Mouse (Mus musculus) heart, adult 9 months (tissue): ENCODE data around the gene Hfm1.

Experiments
- DNase-seq, 2 experiments: peaks; one replicate each; pipeline ENCODE4 v3.0.0; 2022; ENCODE audit warnings: low spot score in 2 of 2

Gene Hfm1

DNA sequence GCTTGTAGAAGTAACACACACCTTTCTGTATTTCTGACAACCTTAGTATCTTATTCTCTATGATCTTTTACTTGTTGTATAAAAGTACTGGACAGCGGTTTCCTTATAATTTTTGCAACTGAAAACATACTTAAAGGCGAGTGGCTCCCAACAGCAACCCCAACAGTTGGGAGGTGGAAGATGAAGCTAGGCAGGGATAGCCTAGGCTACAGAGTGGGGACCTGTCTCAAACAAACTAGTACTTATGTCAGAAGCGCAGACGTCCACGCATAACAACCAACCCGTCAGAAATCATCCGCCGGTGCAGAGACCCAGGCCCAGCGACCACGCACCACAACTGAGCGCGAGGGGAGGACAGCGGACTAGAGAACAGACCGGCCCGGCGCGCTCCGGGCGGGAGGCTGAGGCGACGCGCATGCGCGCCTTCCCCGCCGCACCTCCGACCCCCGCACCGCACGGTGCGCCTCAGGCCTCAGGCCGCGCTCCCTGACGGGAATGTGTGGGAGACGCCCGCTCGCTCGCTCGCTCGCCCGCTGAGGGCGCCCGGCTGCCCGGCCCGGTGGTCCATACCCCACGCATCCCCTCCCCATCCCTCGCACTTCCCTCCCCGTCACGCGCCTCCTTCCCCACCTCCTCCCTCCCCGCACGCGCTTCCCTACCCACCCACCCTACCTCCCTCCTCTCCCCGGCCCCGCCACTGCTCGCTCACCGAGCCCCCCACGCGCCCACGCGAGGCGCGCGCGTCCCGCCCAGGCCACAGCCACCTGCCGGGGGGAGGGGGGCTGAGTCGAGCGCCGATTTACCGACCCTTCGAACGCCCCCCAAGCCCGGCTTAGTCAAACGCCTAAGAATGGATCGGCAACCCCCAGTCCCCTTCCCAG is at the start of gene Hfm1:
TSS of gene Hfm1 (minus strand) at position 834 of the 881 bp plus-strand sequence.
- DNase-seq, result peak in 1 of 2 experiments; percentile 6

DNA sequence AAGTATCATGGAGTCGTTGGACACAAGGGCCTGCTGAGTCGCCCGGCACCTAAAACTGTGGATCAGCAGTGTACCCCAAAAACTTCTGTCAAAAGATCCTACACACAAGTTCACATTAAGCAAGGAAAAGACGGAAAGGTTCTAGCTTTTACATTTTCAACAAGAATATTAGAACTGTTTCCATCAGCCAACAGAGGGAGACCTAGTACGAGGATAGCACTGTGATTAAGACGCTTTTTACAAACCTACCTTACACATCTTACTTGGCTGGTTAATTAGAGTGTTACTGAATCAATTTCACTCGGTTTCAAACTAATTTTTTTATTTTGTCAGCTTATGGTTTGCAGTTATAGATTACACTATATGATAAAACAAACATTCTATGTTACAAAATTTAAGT is 47.8 kb upstream of the Hfm1 start:
- DNase-seq, result no peak

DNA sequence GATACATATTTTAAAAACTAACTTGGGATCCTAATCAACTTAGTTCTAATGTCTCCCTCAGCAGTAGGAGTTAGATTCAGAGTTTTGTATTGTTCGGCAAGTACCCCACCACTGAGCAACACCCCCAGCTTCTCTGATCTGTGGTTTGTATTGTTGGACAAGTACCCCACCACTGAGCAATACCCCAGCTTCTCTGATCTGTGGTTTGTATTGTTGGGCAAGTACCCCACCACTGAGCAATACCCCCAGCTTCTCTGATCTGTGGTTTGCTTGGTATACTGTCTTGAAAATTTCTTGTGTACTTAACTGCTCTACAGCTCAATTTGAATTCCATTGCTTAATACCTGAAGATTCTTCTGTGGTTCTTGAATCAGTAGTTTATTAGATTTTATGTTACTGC is 41.5 kb upstream of the Hfm1 start:
- no peak for DNase-seq

DNA sequence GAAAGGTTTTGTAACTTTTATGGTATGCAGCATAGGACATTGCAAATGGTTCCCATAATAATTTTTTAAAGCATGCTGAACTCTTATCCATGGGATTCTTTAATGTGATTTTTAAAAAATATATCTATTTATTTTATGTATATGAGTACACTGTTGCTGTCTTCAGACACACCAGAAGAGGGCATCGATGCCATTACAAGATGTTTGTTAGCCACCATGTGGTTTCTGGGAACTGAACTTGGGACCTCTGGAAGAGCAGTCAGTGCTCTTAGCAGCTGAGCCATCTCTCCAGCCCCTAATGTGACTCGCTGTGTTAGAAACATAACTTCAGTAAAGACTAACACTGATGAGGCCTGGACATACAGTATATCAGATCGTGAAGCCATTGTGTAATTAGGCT is 40.3 kb upstream of the Hfm1 start:
- no peak for DNase-seq

DNA sequence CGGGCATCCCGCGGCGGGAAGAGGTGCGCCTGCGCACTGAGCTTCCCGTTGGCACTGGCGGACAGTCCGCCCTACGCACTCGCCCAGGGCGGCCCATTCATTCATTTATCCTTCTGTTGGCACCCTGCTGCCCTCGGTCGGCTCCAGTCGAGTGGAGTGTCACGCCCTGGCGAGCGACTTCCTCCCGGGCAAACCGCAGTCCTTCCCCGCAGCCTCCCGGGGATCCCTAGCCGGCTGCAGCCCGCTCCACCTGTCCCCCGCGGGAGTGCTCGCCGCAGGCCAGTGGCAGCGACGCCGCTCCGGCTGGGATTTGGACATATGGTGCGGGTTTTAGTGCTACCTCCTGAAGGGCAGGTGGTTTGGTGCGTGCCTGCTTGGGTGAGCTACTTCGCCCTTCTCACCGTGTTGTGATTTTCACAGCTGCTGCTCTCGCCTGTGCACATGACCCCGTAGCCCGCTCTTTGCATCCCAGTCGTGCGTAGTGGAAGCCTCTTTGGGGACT is 38.4 kb upstream of the Hfm1 start:
- DNase-seq, result no peak

DNA sequence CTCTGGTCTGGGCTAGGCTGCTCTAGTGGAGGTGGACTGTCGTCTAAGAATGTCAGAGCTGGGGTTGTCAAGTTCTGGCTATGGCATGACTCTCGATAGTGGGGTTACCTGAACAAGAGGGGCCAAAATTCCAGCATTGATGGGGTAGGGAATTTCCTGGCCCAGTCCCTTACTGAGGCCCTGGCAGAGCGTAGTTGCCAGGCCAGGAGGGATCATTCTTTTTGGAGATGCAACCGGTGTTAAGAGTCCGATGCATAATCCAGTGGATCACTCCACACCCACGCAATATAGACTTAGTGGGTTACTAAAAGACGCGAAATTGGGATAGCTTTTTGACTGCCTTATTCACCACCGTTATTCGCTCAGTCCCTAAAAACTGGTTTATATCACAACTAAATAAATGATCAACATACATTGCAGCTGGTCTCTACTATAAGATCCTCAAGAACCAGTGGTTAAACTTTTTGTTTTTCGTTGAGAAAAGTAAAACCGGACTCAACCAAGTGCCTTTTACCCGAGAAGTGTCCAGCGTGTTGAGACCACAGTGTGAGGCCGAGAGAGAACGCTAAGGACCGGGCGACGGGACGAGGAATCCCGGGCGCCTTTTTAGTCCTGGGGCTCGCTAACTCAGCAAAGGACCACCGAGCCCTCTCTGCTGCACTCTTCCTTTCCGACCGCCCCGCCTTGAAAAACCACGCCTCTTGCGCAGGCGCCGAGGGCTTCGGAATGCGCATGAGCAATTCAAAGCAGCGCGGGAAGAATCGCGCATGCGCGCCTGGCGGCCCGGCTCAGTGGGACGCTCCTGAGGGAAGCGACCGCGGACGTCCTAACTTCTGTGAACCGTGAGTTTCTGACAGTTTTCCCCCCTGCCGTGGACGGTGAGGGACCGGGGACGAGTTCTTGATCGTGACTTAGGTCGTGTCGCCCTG is 37.7 kb upstream of the Hfm1 start, which contains the start of gene Cdc7:
TSS of gene Cdc7 (plus strand) at position 739 of the 929 bp plus-strand sequence.
- DNase-seq, result peak; percentile 92 to 94

DNA sequence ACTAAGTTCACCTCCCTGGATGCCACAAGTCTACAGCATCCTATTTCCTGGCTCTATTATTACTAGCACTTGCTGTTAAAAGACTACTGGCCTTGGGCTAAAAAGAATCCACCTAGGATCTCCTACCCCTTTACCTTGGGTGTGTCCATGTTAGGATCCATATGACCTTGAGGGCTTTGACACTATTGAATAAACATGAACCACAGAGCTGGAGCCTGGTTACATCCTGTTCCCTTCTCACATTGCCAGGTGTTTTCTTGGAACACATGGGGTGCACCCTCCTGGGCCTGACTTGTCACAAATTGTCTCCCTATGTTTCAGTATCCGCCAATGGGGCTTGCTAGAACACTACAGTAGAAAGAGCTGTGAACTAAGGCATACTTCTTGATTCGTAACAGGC is 34.3 kb upstream of the Hfm1 start:
- DNase-seq, result no peak

DNA sequence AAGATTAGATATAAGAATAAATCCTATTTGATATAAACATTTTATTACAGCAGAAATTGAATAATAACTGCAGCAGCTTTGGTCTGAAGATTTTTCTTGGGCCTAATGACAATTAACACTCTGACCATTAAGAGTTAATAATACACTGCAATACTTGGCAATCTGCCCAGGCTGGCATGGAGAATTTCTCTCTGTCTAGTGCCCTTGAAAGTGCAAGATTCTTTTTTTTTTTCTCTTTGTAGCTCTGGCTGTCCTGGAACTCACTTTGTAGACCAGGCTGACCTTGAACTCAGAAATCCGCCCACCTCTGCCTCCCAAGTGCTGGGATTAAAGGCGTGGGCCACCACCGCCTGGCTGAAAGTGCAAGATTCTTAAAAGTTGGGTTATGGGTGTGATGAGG is 32.9 kb upstream of the Hfm1 start:
- no peak for DNase-seq

DNA sequence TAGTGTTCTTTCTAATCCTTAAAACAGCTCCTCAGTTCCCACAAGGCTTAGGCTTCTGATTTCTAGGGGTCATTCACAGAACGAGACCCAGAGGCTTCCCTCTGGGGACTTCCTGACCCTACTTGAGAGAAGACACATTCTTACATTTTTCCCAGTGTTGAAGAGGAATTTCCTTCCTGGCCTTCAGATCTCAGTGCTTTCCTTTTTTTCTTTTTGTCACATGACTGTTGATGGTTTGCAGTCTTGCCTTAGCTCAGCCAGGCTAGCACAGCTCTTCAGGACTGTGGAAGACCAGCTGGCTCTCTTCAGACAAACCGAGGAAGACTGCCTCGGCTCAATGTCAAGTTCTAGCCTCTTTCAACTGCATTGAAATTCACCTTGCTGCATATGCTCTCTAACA is 30.3 kb upstream of the Hfm1 start:
- DNase-seq, result peak; percentile 52 to 74

DNA sequence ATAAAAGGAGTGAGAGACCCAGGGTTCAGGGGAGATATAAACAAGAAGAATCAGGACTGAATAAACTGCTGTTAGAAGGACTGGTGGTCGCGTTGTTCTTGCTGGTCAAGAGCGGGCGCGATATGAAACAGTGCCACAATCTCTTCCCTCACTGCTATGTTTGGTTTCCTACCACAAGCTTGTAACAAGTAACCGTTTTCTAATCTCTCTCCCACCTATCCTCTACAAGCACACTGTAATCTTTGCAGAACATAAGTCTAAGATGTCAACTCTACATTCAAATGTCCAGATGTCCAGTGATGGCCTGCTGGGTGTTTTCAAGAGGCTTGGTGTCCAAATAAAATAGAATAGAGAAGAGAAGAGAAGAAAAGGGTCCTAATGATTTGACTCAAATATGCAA is 22.6 kb upstream of the Hfm1 start:
- DNase-seq, result no peak

DNA sequence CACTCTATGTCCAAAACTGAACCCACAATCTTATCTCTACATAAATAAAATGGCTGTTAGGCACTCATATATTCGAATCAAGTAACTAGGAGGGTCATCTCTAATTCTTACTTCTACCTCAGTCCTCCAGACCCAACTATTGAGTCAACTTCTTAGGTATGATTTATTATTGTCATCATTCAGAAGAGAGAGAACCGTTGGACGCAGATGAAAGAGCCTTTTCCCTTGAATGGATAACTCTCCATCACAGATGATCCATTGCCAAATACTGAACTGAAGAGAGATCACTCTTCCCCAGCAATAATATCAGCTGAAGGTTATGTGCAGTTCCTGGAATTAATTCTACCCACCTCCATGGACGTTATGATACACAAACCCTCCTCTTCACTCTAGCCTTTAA is 20.2 kb upstream of the Hfm1 start:
- no peak for DNase-seq

DNA sequence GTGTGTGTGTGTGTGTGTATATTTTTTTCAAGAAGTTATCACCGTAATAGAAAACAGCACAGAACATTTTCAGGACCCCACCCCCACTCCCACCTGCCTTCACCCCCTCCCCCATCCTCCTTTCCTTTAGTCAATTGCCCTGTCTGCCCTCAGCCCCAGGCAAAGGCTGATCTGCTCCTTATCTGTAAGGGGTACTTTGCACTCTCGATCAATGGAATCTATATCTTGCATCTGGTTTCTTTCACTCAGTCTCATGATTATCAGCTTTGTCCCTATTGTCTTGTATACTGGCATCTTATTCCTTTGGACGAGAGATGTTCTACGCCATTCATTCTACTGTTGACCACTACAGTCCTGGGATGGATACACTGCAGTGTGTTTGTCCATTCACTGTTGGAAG is 1.9 kb upstream of the Hfm1 start:
- DNase-seq, result no peak

DNA sequence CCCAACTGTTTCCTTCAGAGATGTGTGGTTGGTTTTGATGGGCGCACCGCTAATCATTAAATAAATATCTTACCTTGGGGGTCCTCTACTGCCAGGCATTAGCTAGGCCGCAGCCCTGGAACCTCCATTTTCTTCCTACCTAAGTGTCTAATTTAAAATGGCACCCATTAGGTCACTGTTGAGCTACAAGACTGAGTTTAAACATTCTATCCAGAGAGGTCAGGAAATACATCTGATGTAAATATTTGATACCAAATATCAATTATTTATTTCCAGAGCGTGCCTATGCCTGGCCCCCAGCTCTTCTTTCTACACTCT is 207 bp upstream of the Hfm1 start:
- no peak for DNase-seq

DNA sequence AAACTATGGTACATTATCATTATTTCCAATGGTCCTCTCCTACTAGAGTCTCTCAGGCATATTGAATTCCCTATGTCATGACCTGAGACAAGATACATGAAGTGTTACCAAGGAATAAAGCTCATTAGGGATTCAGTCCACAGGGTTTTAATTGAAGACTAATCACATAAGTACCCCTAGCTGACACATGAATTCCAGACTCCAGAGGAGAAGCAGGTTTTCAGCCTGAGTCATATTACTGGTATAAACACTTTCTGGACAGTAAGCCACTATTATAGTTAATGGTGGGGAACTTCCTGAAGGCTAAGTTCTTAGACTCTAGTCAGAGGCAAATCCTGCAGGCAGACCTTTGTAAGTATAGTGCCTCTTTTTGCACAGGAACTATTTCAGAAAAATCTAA is 6.8 kb downstream of the Hfm1 start:
- no peak for DNase-seq

DNA sequence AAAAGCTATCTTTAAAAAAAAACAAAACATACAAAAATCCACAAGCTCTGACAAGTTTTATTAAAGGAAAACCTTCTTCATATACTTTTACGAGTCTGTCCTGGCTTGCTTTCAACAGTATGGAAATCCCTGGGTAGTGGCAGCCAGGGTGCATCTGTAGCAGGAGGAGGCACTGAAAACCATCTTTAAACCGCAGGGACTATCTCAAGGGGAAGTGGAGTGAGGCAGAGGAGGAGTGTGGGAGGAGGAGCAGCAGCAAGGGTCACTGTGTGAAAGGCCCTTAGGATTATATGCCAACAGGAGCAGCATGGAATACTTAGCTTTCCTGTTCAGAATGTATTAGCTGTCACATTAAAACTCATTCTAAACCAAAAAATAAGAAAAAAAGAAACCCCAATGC is 29.2 kb downstream of the Hfm1 start:
- DNase-seq, result no peak

DNA sequence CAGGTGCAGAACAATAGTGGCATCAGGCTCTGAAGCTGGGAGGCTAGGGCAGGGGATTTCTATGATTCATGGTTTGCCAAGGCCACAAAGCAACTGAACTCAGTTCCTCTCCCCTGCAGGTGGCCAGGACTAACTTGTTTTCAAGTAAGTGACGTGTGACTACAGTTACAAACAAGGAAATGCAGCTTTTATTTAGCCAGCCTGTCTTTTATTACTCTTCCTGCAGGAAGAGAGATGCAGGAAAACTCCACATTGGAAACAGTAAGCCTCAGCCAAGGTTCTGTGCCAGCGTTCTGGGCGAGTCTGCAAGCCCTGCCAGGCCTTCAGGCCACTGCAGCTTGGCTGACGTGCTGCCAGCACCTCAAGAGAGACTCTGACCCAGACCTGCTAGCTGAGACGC is 34.3 kb downstream of the Hfm1 start:
- peak; percentile 20 to 26 for DNase-seq

DNA sequence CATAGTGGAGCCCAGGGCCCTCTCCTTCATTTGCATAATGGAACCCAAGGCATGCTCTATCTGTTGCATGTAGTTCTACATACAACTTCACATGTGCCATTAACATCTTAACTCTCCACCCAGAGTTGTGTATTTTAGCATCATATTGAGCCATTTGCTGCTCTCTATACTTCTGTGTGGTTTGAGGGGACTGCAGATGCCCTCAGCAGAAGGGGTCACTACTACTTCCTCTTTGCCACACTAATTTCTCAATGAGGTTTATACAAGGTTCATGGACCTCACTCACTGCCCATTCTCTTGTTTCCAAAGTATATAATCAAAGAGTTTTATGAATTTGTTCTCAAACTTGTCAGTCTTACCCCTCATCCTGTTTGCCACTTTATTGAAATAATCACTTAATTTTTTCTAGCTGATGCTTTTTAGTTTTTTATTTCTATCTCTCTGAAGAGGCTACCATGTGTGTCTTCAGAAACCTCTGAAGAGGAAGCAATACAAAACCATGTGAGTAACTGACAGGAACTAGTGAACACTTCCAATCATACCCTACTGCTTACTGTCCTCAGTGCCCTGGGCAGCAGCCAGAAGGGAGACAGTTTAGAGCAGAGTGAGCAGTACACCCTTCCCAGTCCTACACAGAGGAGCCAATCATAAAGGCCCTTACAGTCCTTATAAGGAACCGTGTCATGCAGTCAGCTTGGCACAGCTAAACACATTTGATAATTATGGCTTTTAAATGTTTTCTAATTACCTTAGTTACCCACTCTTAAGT is 38.6 kb downstream of the Hfm1 start:
- no peak for DNase-seq

DNA sequence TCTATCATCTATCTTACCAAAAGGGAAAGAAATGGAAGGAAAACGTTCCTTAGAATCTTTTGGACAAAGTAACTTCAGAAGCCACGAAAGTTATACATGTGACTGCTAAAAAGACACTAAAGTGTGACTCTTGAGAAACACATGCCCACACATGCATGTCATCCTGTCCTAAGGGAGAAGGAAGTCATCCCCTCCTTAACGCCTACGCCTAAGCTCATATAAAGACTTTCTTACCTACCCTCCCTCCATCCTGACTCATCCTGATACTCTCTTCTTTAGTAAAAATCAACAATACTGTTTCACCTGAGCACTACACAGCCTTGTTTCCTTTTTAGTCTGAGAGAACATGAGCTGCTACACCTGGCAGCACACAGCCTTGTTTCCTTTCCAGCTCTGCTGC is 40.6 kb downstream of the Hfm1 start:
- no peak for DNase-seq

DNA sequence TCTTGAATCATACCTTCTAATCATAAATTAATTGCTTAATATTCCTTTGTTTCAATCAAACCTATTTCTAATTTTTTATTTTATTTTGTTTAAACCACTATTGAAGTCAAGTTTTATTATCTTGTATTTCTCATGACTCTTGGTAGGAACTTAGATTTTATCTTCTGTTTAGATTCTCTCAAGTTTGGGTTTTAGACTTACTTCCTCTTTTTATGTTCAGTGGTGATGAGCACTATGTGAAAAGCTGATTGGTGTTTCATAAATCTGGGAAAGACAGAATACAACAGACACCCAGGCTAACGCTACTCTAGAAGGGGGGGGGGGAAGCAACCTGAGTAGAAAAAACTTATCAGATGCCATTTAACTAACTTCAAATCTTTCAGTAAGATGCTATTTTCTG is 49.7 kb downstream of the Hfm1 start:
- no peak for DNase-seq

DNA sequence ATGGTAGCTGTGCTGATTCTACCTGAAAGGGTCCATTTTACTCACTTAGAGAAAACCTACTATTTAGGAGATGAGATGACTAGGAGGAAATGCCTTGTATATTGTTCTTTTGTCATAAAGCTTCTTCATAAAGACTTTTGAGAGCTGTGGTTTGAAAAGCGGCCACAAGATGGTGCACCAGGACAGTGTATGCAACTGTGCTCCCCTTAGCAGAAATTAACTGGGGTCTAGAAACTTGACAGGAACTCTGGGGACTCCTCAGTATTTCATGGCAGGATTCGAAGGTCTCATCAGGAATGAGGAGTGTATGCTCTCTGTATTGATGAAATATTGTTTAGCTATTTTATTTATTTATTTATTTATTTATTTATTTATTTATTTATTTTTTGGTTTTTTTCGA is 65.7 kb downstream of the Hfm1 start:
- peak; percentile 1 to 28 for DNase-seq

DNA sequence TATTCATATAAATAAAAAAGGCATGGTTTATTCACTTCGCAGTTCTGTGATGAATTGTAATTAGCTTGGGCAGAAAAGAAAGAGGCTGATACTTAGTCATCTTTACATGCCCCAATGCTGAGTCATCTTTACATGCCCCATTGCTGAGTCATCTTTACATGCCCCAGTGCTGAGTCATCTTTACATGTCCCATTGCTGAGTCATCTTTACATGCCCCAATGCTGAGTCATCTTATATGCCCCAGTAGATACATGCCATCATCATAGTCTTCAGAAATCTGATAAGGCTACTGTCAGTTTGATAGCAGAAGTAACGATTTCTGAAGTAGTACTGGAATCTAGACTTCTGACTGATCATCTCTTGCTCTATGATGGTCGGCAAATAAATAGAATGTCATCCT is 72.8 kb downstream of the Hfm1 start:
- DNase-seq, result no peak

DNA sequence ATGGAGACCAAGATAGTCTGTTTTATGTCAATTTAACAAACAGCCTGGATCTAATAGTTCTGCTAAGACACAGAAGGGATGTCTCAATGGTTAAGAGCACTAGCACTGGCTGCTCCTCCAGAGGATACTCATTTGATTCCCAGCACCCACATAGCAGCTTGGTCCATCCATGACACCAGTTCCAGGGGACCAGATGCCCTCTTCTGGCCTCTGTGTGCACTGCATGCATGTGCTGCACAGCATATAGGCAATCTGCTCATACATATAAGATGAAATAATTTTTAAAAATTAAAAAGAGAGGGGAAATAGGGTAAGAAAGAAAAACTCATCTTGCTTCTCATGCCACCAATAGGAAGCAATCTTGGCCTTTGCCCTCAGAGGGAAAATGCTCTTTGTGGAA is 79.1 kb downstream of the Hfm1 start:
- no peak for DNase-seq
